Mouse (Mus musculus) lung, adult 2 months (tissue): ENCODE data around the gene Mrtfa.

Source experiments
- CTCF ChIP-seq: fragments of 200-500 bp; IDR thresholded peaks from 2 replicates; pipeline ENCODE4 v1.5.1; 2011; ENCODE audit warnings: mild to moderate bottlenecking, low read length, control low read depth; ENCODE audit not compliant: insufficient read depth
- POLR2A ChIP-seq: fragments of 200-500 bp; IDR thresholded peaks from 2 replicates; pipeline ENCODE4 v1.6.1; 2011; ENCODE audit warnings: low read depth, mild to moderate bottlenecking, control low read depth, low read length, borderline replicate concordance; ENCODE audit errors: extremely low read depth

DNA sequence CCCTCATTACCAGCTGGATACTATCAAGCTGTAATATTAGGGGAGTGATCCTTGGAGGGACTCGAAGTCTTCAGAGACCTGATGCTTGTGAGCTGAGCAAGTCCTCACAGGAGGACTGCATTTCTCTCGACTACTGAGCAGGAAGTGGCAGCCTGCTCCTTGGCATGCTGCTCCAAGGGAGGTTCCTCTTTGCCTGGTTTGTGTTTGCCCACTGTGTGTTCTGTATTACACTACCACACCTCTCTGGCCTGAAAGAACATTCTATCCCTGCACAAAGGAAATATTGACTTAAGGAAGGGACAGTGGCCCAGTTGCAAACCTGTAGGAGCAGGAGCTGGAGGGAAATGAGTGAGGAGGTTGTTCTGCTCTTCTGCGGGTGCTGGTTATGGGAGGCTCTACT is 200.8 kb downstream of the Mrtfa start:
- TF ChIP-seq POLR2A (peak; percentile 56; the same call in 1 of the 2 replicates), CTCF (no peak)
